Mouse (Mus musculus): ENCODE measurements around the gene Capn12.

DNA sequence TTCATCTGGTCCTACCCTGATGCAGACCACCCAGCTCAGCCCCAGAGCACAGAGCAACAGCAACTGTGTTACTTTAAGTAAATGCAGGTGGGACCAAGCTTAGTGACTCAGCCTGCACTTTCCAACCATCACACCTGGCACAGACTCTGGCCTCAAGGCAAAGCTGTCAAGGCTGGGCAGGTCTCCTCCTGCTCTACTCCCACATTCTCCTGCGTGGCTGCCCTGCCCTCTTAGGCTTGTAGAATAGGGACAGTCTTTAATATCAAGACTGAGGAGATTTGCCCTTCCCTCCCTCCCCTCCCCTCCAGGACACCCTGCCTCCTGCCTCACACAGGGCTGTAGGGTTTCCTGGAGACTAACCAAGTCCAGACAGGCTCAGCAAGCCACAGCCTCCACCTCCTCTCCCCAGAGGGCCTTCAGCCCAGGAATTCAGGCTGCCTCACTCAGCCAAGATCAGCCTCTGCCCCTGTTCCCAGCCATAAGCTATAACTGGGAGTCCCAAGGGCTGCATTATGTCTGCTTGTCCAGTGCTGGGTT lies 31.5 kb upstream of the Capn12 start:
- TF ChIP-seq CTCF (IDR thresholded peaks at IDR 0.05; ENCODE audit: low read depth) (no peak), EP300 (IDR thresholded peaks at IDR 0.05; ENCODE audit: low read depth) (no peak)

All from liver, embryonic 14.5 days (tissue).